Mouse (Mus musculus) heart, adult 11 months (tissue): ENCODE measurements at regions not wholly inside any gene's neighbourhood (a gene's known extent, or its start where the extent isn't known, plus 50 kb on each side); places are given as distances from the start of the nearest gene placed in this dataset.
A peak's percentile ranks its signal among the peaks of the same experiment; 100 is the strongest.

Source experiments
- DNase-seq: peaks from one replicate; pipeline ENCODE4 v3.0.0; 2022

DNA sequence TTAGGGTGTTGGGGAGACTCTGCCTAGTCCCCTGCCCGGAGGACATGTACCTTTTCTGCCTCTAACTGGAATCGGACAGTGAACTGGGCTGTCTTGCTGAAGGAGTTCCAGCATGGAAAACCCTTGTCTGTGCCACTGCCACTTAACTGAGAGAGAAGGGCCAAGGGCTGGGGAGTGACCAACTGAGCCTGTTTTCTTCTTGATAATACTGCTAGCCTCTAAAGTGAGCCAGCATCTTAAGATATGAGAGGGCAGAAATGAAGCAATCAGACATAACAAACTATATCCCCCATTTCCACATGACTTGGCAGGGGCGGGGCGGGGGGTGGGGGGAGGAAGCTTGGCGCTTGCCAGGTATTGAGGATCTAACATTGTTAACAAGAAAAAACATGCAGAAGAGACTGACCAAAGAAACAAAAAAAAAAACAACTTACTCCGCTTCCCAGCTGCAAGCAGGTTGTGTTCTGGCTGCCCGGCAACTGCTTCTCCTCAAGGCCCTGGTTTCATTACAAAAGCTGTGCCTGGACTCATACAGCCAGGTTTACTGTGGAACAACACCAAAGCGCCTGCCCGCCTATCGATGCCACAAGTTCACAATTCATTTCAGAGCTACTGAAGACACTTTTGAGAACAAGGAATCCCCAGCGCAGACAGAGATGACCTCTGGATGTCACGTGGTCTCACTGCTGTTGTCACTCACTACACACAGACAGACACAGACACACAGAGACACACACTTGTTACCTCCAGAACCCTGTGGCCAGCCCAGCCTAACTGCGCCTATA, 153.6 kb upstream of the Klf14 start:
- DNase-seq, result peak; percentile 95

DNA sequence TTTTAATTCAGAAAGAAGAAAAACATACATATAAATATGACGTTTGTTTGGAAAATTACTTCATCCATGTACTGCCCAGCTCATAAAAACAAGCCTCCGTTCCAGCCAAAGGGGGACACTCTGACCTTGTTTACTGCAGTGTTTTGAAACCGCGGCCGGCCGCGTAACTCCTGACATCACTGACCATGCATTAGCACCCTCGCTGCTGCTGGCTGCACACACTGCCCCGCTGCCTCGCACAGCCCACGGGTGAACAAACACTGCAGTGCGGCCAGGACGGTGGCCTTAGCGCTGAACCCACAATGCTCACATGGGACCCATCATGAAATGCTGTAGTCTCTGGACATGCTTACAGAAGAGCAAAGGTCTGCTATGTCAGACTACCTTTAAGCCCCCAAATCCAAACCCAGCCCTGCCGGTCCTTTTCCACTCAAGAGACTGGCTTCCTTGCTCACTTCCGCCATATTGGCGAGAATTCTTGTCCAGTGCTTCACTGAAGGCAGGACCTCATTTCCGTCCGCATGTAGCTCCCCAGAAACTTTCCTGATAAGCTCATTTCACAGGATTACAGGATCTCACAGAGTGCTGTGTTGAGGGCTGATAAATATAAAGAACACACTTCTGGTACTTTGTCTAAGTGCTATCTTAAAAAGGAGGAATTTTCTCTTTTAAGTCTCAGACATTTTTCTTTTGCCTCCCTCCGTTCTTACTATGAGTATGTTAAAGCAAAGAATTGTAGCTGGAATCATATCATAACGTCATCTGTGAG, 154.9 kb upstream of the Klf14 start:
- DNase-seq, result peak; percentile 98

DNA sequence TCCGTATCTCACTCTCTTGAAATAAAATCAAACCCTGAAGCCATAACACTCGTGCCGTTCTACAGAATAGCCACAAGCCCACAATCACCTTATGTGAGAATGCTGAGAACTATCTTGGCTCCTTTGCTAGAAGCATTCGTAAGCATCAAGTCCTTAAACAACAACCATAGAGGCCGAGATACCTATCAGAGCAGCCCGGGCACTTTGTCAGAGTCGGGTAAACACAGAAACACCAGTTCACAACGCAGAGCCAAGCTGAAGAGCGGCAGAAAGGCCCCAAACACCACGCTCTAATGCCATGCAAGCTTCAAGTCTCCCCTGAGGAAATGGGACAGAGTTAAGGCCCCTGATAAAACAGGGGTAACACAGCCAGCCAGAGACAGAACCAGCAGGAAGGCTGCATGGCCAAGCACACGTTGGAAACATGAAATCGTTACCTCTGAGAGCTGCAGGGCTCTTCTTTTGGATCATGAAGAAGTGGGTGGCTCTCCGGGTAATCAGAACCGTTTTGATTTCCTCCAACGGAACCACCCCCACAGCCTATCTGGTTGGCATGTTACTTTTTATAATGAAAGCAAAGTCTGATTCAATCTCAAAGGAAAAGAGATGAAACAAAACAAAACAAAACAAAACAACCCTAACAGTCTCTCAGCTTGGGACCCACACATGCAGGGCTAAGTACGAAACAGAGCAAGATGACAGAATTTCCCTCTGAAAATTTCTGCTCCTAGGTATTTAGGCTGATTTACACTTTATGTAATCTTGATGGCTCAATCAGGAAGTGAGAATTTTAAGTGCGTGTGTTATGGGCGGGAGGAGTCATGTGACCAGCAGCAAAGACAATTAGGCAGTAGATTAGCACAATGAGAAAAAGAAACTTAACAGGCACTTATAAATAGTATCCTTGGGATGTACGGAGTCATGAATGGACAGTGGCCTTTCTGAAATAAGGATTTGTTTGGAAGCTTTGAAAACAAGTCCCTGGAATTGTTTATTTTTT, 155.8 kb upstream of the Klf14 start:
- DNase-seq, result peak; percentile 93

DNA sequence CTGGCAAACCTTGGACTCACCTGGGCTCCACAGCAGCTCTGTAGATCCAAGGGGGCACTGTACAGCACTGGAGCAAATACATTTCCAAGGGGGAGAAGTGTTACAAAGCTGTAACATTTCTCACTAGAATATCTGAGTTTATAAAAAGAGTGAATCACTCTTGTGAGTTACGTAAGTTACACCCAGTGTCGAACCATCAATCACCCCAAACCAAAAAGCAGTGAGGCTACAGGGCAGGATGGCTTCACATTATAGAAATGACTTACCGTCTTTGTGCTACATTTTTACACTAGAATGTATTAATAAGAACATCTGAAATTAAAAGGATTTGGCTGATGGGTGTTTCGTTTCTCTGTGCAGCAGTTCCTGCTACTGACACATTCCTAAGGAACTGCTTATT, 156.7 kb upstream of the Klf14 start:
- no peak for DNase-seq

DNA sequence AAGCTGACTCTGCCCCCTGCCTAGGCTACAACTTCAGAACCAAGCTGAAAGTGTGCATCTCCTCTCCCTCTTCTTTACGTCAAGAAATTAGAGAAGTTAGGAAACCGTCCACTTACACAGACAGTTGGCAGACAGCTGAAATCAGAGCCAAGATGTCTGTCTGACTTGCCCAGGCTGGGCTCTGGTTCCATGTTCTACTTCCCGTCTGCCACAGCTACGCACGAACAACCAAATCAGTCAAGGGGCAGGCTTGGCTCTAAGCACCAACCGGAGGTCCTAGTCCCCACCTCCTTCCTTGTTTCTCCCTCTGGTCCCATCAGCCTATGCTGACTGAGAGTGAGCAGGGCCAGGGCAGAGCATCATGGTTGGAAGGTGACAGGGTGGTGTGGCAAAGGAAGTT, 157.5 kb upstream of the Klf14 start:
- peak; percentile 97 for DNase-seq

DNA sequence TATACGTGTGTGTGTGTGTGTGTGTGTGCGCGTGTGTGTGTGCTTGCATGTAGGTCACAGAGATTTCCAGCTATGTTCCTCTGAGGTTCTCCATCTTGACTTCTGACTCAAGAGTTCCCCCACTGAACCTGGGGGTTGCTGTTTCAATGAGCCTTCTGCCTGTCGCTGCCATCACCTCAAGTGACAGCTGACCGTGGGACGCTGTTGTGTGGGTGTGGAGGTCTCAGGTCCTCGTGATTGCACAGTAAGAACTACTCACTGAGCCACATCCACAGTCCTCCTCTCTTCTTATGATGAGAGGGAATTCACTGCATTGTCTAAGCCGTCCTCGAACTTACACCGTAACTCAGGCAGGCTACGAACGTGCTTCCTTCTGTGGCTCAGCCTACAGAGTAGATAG, 158.8 kb upstream of the Klf14 start:
- DNase-seq, result no peak

- no peak for DNase-seq
Observed at GRCm38 (mm10) chr6:31121008-31121407, 162.1 kb upstream of the Klf14 start.

DNA sequence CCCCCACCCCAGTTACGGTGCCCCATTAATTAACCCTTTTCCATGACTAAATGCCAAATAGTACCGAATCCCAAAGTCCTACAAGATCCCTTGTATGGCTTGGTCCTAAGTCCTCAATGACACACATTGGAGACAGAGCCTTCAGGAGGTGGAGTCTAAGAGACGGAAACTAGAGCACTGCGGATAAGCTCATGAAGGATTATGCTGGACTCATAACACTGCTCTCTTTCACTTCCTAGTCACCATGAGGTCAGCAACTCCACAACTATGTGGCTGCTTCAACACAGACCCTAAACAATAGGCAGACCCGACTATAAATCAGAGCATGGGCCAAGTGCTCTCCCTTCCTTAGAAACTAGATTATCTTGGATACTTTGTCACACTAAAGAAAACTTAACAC, 164.0 kb upstream of the Klf14 start:
- DNase-seq, result peak; percentile 79

DNA sequence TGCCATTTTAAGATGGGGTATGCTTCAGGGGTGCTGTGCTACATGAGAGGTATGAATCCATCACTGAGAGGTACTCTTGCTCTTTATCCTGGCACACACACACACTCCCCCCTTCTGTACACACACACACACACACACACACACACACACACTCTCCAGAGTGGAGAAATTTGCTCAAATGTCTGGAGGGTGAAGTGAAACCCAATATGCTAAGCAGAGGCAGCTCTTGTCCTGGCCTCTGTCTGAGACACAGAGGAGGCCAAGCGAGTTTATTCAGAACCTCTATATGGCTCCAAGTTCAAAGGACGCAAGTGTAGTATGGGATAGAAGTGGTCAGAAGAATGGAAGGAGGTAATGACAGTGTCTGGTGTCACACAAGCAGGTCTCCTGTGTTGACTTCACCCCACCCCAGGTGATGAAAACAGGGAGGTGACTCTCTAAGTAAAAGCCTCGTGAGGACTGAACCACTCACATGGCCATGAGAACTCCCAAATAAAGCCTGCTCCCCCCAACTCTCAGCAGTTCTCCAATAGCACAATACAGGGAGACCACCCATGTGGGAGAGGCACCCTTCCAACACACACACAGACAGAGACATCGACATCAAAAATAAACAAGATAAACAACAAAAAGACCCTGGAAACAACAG, 164.6 kb upstream of the Klf14 start:
- DNase-seq, result peak; percentile 88

DNA sequence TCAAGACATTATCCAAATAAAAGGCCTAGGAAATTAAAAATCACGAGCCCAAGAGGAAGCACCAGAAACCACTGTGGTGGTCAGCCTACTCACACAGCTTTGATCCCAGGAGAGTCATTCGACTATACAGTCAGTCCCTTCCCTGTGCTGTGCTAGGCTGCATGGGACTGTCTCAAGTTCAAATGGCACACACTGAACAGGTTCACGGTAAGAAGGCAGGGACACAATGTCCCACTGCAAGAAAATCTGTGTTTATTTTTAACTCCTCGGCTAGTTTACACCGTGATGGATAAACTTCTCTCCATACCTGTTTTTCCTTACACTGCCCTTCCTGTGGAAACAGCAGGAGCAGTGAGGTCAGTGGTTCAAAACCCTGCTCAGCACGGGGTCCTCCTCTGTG, 165.2 kb upstream of the Klf14 start:
- peak; percentile 90 for DNase-seq

DNA sequence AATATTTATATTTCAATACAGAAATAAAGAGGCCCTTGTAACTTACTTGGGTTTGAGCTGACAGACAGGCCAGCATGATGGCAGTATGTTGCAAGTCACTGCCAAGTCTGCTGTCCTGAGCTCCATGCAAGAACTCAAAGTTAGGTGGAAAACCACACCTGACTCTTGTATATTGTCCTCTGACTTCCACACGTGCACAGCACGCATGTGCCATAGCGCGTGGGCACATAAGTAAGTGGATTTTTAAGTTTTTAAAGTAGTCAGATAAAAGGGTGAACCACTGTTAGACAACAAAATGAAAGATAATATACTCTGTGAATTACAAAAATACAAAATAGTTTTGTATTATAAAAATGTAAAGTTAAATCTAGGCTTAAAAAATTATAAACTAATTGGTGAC, 166.0 kb upstream of the Klf14 start:
- peak; percentile 87 for DNase-seq

- DNase-seq, result peak; percentile 95
Observed at GRCm38 (mm10) chr6:31125328-31126118, 166.6 kb upstream of the Klf14 start.

DNA sequence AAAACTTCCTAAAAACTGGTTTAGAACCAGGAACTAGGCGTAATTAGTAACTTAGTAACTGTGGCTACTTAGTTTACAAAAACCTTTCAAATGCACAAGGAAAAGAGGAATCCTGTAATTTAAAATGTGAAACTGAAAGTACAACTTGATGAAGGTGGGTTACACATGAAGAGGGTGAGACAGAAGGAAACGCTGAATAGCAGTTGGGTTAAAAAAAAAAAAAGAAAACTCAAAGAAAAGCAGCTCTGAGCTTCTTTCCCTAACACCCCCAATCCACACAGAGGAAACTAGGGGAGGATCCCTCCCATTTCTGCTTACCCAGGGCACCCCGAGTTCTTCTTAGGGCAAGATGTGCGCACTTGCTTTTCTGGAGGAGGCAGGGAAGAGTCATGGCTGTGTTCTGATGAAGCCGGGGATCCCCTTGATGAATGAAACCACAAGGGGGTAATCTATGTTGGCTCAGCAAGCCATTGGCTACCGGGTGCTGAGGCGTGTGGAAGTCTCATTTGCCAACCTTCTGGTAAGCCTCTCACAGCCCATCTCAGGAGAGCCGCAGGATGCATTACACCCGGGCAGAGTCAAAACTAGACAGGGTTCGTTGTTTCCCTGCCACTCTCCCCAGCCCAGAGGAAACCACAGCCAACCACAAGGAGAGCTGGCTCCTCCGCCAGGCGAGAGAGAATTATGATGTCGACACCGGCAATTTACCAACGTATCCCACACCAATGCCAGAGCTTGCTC, 167.4 kb upstream of the Klf14 start:
- DNase-seq, result peak; percentile 96

DNA sequence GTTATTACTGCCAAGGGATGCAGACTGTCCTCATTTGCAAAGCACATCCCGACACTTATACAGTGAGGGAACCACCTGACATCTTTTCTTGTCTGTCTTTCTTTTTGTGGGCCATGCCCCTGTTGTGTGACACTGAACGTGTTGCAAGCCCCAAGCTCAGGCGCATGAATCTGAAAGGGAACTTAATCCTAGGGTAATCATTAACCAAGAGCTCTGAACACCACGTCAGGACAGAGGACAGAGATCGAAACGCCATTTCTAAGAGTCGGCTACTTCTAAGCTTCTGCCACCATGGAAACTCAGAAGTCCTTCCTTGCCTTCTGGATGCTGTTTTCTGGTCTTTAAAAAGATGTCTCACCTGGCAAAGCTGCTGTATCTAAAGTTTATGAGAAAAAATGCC, 170.3 kb upstream of the Klf14 start:
- no peak for DNase-seq

GRCm38 (mm10) chr6:31129987-31130386, 171.1 kb upstream of the Klf14 start:
- DNase-seq, result no peak

- DNase-seq, result no peak
Observed at GRCm38 (mm10) chr6:31130522-31130921, 171.6 kb upstream of the Klf14 start.

DNA sequence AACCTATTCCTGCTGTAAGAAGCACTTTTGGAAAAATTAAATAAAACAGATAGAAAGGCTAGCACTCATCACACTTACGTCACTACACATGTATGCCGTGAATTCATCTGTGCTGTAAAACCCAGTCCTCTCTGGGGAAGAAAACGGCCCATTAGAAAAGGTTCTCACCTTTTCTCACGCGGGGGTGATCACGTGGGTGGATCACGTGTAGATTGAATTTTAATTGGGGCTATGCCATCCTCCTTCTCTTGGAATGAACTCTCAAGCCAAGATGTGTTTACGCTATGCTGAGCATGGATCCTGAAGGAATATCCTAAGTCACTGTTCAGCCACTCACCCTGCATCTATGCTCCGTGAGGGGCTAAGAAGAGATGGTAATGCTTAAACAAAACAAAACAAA, 172.8 kb upstream of the Klf14 start:
- DNase-seq, result no peak

DNA sequence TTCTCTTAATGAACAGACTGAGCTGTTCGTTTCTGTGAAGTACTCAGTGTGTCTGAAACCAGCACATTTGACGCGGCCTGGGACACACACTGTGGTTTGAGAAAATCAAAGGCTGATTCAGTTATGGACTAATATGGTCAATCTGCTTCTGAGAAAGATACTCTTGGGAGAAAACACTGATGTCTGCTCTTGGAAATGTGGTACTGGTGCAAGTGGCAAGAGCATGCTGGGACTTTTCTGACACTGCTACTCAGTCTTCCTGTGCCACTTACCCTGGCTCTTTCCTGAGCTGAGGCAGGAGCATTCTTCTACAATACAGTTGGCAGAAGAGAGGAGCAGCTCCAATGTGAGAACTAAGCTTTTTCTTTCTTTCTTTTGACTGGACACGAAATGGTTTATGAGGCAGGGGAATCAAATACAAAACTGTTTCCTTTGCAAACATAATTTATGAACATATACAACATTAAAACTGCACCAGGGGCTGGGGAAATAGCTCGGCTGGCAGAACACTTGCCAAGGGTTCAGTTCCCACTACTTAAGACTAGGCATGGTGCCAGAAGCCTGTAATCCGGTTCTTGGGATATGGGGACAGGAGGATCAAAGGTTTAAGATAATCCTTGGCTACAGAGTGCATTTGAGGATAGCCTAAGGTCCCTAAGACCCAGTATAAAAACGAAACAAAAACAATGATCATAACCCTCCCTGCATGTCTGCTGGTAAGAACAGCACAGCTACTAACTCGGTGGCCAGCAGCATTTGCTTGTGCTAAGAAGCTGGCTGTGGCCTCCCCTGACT, 173.7 kb upstream of the Klf14 start:
- DNase-seq, result no peak

- peak; percentile 94 for DNase-seq
Observed at GRCm38 (mm10) chr6:31133896-31134735, 175.2 kb upstream of the Klf14 start.
